Mouse (Mus musculus): ENCODE results near the gene Rd3. TPM values are rescaled to one million over a fixed set of nuclear protein-coding genes. Genes with fewer than 3 reads are reported as not detected.

The Rd3 gene
- 0.18 and 0.38 TPM in 2 replicates for total RNA-seq (2015)
- total RNA-seq (2017), result 0.22 TPM in 1 of 2 replicates, not detected in the other

DNA sequence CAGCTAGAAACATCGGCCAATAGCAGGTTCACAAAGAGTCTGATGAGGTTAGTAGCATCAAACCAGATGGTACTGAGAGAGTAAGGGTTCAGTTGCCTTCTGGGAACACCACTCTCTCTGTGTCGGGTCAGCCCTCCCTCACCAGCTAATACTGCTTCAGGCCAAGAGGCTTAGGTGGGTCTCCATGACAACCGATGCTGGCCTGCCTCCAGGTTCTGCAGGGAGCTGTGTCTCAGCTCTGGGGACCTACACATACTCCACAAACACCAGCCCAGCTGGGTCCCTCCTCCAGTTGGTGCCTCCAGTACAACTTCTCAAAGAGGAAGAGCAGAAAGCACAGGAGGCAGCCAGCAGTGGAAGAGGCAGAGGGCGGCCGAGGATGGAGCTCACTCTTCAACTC is at the start of gene Rd3:
Rd3 (plus strand) TSS at position 184 of the 400 bp plus-strand sequence.
- ATAC-seq (ENCODE audit: poor library complexity, severe bottlenecking), result no peak

DNA sequence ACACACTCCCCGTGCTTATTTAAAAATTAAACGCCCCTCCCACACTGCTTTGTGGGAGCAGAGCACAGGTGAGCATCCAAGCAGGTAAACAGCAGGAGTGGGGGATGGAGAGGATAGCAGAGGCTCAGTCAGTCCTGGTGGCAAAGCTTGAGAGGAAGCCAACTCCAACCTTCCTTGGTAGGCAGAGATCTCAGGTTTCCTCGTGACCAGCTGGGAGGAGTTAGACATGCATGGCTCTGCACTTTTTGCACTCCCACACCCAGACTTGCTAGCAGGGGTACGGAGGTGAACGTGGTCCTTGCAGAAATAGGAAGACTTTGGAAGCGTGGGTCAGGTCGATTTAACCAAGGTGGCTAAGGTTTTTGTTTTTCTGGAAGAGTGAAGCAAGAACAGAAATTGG is 48.8 kb upstream of the Rd3 start:
- ATAC-seq (ENCODE audit: poor library complexity, severe bottlenecking), result no peak

DNA sequence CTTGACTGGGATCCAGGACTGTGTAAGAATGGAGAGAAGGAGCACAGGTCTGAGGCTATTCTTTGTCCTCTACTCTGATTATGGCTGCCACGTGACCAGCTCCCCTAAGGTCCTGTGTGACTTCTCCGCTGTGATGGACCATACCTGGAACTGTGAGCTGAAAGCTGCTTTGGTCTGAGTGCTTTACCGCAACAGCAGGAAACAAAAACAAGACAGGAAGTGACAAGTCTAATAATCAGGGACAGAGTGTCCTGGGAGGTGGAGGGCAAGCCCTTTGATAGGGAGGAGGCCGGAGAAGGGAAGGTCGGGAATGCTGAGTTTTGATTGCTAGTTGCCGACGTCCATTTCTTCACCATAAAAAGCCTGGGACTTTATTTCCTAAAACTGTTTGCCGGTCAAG is 48.1 kb upstream of the Rd3 start:
- no peak for ATAC-seq (ENCODE audit: poor library complexity, severe bottlenecking)

DNA sequence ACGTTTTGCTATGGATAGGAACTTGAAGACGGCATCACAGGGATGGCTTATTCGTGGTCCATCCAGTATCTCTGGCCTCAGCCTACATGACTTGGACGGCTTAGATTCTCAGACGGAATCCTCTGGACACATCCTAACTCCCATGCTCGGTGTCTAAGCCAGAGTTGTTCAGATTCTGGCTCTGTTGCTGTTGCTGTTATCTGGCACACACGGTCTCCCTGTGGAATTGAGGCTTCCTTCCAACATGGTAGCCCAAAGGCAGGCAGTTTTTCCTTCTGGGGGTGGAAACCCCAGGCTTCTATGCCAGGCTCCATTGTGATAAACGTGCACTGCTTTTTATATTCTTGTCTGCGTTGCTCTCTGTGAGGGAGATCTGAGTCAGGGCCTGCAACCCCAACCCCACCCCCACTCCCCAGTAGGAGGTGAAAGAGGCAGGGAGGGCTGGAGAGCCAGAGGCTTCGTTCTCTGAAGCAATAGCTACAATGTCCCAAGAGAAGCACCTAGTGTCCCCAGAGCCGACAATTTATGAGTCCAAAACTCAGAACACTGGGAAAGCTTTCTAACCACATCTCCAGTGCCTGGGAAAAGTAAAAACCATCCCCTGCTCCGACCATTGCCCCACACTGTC is 47.2 kb upstream of the Rd3 start:
- ATAC-seq (ENCODE audit: poor library complexity, severe bottlenecking), result no peak

DNA sequence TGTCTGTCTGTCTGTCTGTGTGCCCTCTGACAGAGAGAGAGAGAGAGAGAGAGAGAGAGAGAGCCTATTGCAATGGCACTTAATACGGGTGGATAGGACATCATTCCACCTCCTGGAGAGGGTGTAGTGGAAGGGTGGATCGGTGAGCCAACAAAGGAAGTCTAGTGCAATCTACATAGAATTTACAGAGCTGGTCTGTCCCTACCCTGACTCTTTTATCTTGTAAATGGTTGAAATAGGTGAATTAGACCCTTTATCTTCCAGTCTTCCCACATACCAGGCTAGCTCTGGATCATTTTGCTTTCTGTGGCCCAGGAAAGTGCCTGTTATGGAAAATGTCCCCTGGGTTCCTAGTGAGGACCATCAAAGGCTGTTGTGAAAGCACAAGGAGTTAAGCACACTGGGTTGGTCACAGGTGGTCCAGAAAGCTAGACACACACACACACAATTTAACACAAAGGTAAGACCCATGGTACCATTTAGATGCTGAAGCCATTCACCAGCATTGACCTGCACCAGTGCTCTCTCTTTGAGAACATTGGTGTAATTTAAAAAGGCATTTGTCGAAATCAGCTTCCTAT is 46.6 kb upstream of the Rd3 start:
- no peak for ATAC-seq (ENCODE audit: poor library complexity, severe bottlenecking)

DNA sequence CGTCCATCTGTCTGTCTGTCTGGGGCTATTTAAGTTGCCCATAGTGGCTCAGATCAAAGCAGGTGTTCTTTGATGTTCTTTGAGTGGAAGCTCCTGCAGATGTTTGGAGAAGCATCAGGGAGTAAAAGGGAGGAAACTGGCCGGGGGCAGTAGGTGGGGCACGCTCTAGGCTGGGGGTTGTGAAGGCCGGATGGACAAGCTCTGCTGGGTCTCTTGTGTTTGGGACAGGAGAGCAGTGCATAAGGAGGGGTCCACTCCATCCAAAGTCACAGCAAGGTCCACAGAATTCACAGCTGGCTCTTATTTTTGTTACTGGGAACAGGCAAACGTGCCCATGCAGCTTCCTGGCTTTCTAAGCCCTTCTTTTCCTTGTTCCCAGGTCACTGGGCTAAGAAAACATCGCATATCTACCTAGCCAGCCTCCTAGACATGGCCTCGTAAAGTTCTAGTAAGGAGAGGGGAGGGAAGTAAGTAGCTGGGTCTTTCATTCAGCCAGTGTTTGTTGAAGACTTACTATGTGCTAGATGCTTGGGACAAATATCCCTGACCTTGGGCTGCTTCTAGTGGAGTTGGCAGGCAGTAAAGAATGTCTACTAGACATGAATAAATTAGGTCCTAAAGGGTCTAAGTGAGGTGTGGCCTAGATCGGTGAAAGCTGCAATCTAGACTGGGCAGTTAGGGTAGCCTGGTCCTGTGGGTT is 44.7 kb upstream of the Rd3 start:
- ATAC-seq (ENCODE audit: poor library complexity, severe bottlenecking), result no peak

DNA sequence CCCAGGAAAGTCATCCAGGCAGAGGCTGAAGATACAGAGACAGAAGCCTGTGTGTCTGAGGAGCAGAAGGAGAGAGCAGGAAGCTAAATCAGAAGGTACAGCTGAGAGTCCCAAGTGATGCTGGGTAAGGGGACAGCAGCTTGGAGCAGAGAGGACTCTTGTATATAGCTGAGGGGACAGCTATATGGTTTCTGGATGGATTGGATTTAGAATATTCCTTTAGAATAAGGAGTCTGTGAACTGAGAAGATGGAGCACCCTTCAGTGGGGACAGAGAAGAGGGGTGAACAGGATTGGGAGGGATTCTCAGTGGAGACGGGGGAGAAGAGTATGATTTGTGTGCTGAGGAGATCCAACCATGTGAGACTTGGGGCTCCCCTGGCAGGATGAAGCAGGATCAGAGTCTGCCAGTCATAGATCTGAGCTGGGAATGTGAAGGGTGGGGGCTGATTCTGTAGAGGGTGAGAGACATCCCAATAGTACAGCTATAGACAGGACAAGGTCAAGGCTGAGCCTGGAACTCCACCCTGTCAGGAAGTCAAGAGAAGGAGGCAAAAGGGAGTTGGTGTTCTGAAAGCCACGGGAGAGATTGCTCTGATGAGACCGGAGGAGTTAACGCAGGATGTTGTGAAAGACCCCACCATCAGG is 44.1 kb upstream of the Rd3 start:
- ATAC-seq (ENCODE audit: poor library complexity, severe bottlenecking), result no peak

DNA sequence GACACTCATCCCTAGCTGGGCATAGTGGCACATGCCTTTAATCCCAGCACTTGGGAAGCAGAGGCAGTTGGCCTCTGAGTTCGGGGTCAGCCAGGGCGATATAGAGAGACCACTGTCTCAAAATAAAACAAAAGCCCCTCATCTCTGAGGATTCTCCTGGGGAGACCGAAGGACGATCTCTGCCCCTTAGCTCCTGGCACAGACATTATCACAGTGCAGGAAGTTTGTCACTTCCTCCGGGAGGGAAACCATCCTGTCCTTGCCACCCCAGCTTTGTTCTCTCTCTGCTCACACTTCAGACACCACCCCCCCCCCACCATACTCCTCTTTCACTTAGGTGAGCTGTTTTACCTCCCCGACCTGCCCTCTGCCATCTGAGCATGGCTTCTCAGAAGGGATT is 33.5 kb upstream of the Rd3 start:
- ATAC-seq (ENCODE audit: poor library complexity, severe bottlenecking), result no peak

DNA sequence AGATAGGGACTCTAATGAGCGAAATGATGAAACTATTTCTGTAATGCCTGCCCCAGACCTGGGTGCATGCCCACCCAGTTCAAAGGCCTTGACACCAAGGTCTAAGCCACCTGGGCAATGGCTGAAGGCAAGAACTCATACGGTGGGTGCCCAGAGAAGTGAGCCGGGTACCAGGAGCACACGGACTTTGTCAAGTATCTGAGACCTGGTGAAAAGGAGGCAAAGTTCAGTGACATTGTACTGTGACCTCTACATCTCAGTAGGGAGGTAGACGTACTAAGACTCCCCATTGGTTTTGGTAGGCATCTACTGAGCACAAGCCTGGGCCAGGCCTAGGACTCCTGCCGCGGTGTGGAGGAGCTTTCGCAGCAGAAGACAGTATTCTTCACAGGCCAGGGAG is 31.8 kb upstream of the Rd3 start:
- ATAC-seq (ENCODE audit: poor library complexity, severe bottlenecking), result no peak

DNA sequence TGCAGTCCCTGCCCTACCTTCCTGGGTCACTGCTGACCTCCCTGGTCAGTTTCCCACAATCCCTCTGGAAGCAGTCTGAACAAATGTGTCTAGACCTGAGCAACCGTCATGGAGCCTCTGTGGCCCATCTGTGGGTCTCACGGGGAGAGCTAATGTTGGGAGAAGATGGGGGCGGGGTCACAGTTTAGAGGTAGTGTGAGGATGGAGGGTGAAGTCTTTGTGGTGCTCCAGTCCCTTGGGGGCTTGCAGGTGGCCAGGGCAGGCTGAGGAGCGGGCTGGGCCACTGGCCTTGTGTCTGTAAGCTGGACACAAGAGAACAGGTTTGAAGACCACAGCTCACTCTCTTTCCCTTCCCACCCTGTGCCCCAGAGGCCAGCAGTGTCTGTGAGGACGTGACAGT is 31.4 kb upstream of the Rd3 start:
- ATAC-seq (ENCODE audit: poor library complexity, severe bottlenecking), result no peak

DNA sequence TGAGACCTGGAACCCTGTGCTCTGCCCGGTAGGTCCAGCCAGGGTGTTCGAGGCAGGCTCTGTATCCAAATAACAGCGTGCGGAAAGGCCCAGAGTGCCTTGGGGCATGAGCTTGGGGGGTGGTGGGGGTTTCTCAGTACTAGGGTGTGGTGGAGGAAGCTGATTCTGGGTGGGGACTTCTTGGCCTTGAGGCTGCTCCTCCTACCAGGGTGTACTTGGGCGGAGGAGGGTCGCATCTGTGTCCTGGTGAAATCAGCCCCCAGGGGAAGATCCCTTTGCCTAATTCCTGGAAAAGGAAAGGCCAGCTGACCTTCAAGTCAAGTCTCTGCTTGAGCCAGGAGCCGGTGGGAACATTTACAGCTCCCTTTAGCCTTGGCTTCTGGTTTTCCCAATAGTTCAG is 30.9 kb upstream of the Rd3 start:
- ATAC-seq (ENCODE audit: poor library complexity, severe bottlenecking), result no peak

DNA sequence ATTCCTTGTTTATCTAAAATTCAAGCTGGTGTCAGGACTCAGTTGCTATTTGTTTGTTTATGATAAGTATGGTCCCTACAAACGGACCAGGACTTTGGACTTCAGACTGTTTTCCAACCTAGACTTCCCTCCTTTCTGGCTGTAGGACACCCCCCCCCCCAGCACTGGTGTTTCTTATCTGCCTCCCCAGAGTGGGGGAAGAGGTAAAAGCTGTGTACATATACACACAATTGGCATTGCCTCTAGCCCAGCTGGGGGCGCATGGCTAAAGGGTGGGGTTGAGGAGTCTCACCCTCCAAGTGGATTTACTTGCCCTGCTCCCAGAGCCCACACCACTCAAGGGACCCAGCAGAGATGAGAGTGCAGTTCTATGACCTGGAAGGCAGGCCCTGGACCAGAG is 30.3 kb upstream of the Rd3 start:
- ATAC-seq (ENCODE audit: poor library complexity, severe bottlenecking), result no peak

DNA sequence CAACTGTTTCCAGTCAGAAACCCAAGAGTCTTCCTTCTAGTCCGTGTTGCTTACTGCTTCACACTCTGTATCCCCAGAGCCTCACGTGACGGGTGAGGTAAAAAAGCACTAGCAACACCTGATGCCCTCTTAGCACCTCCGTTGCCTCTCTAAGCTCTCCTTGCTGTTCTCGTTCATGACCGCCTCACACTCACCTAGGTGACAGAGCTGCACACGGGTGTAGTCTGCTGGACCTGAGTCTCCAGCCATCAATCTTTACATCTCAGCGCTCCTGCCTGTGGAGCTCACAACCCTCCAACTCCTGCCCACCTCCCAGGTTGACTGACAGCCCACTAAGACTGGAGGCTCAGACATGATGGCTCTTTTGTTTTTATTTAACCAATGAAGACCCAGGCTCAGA is 29.4 kb upstream of the Rd3 start:
- no peak for ATAC-seq (ENCODE audit: poor library complexity, severe bottlenecking)

DNA sequence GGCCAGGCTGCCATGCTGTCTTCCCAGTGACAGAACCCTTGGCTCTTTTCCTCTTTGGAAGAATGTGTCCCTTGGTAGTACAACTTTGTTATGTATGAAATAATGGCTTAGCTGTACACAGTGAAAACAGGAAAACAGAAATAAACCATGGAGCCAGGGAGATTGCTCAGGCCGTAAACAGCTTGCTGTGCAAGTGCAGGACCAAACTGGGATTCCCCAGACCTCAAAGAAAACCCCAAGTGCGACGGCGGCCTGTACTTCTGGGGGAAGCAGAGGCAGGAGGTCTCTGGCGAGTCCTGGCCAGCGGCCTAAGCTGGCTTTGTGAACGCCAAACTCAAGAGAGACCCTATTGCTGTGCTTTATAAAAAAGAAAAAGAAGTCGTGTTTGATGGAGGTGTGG is 28.6 kb upstream of the Rd3 start:
- ATAC-seq (ENCODE audit: poor library complexity, severe bottlenecking), result no peak

DNA sequence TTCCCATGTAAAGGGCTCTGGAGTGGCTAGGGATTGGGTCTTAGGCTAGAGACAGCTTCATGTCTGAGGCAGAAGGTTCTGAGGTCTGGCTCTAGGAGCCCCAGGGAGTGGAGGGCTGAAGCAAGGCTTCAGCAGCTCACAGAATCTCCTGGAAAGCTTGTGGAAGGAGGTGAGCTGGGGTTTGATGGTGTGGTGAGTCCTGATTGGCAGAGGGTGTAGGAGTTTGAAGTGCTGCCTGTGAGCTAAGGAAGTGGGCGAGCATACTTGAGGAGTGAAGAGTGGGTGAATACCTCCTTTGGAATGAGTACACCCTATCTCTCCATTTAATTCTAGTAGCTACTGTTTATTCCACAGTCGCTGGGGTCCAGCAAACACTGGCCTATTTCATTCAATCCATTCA is 26.6 kb upstream of the Rd3 start:
- ATAC-seq (ENCODE audit: poor library complexity, severe bottlenecking), result no peak

DNA sequence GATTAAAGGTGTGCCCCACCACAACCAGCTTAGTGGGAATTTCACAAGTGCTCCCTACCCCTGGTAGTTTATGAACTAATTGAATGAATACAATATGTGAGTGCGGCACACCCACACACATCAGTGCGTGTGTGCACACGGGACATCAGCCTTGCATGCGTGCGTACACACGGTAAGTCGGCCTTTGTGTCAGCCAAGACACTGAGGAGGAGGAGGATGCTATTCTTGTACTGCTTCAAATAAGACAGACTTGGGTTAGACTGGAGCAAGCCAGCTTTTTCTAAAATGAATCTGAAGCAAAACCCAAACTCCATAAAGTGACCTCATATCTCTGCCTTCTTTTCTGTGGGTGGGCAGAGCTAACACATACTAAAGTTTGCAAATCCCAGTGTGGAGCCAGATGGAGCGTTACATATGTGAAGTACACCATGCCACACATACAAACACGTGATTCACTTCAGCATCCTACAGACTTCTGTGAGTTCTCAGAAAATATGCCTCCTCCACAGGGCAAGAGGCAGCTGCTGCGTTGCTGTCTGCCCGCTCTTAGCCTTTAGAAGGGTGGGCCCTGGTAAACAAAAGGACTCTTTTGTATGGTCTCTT is 24.3 kb upstream of the Rd3 start:
- ATAC-seq (ENCODE audit: poor library complexity, severe bottlenecking), result no peak

DNA sequence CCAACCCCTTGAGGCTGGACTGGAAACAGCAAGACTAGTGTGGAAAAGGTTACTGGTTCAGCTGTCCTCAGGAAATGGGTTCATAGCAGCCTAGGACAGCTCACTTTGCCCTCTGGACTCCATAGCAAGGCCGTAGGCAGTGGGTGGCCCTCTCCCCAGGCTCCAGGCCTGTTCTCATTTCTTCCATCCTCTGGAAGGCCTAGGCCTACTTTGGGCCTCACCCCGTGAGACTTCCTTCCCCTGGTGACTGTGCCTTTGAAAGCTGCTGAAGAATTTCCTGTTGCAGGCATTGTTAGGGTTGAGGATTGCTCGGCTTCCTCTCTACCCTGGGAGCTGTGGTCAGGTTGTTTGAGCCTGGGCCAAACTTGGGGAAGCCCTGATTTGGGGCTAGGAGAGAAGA is 22.1 kb upstream of the Rd3 start:
- ATAC-seq (ENCODE audit: poor library complexity, severe bottlenecking), result peak; percentile 76

DNA sequence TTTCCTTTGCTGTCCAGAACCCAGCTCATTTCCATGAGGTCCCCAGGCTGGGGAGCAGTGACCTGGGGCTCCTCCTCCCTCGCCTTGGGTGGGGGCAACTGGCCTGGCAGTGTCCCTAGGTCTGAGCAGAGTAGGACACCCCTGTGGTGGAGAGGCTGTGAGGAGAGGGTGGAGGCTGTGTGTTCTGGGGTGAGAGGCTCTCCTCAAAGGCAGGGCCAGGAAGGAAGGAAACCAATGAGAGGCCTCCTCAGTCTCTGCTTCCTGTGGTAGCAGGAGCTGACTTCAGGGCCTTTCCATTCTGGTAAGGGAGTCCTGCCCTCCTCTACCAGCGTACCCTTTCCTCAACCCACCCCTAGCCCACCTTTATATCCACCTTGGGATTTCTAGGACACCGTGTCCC is 20.9 kb upstream of the Rd3 start:
- peak; percentile 58 for ATAC-seq (ENCODE audit: poor library complexity, severe bottlenecking)

DNA sequence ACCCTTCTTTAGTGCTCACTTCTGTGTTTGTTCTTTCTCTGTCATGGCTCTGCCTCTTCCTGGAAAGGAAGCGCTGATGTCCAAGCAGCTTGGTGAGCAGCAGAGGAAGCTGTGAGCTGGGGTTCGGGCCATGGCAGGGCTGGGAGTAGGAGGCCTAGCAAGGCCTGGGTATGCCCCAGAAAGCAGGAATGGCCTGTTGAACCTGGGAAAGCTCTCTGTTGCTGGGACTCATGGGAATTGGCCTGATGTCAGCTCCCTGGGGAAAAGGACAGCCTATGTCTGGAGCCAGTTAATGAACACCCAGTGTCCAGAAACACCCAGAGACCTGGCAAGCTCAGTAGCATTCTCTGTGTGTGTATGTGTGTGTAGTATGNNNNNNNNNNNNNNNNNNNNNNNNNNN is 20.3 kb upstream of the Rd3 start:
- ATAC-seq (ENCODE audit: poor library complexity, severe bottlenecking), result 0 out of 2 replicates have a peak, but pooled peaks have one; percentile 8

DNA sequence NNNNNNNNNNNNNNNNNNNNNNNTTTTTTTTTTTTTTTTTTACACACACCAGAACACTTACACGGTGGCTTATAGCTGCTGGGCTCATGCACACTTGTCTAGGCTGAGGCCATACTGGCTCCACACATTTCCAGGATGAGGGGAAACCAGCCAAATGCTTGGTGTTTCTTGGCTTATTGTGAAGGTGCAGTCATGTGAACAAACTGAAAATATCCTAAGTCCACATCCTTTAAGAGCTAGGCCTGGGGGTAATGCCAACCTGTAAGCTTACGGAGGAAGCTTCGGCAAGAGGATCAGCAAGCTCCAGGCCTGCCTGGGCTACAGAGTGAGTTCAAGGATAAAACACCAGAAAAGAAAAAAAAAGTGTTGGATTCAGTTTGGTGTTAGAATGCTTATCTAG is 19.8 kb upstream of the Rd3 start:
- no peak for ATAC-seq (ENCODE audit: poor library complexity, severe bottlenecking)

DNA sequence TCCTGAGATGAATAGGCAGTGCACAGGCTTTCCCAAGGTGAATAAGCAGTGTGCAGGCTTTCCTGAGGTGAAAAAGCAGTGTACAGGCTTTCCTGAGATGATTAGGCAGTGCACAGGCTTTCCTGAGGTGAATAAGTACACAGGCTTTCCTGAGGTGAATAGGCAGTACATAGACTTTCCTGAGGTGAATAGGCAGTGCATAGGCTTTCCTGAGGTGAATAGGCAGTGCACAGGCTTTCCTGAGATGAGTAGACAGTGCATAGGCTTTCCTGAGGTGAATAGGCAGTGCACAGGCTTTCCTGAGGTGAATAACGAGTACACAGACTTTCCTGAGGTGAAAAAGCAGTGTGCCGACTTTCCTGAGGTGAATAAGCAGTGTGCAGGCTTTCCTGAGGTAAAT is 16.2 kb upstream of the Rd3 start:
- no peak for ATAC-seq (ENCODE audit: poor library complexity, severe bottlenecking)

DNA sequence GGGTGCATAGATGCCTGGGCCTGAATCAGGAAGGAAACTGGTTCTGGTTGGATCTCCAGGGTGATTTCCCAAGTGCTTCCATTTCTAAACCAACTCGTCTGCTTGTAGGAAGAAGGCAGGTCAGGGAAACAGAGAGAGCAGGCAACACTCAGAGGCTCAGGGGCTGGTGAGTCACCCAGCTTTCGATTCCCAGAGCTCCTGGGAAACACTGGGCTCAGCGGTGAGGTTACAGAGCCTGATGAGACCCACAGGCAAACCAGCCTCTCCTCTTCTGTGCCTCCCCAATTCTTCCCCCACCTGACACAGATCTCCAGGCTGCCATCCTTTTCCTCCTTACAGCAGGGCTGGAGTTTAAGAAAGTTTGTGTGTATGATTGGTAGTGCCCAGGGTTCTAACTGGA is 13.8 kb upstream of the Rd3 start:
- no peak for ATAC-seq (ENCODE audit: poor library complexity, severe bottlenecking)
